Mouse (Mus musculus): ENCODE measurements around the gene Ilf3. TPM values are rescaled to one million over a fixed set of nuclear protein-coding genes. Genes with fewer than 3 reads are reported as not detected.

Ilf3 gene
- total RNA-seq, 1 experiment from 2014 or later: 69.5 TPM

- no peak for DNase-seq
These were observed 71.8 kb downstream of the Ilf3 start for GRCm38 (mm10) chr9:21439456-21439855.

GRCm38 (mm10) chr9:21439914-21440313 is 72.2 kb downstream of the Ilf3 start:
- DNase-seq: no peak

GRCm38 (mm10) chr9:21440387-21440786 is 72.7 kb downstream of the Ilf3 start:
- no peak for DNase-seq

- DNase-seq: no peak
These were observed 76.2 kb downstream of the Ilf3 start for GRCm38 (mm10) chr9:21443853-21444252.

- DNase-seq: no peak
These were observed 76.9 kb downstream of the Ilf3 start for GRCm38 (mm10) chr9:21444574-21444973.

GRCm38 (mm10) chr9:21445081-21445744 is 77.5 kb downstream of the Ilf3 start:
- no peak for DNase-seq

- no peak for DNase-seq
These were observed 80.1 kb downstream of the Ilf3 start for GRCm38 (mm10) chr9:21447778-21448177.

- DNase-seq: no peak
These were observed 82.0 kb downstream of the Ilf3 start for GRCm38 (mm10) chr9:21449710-21450109.

- no peak for DNase-seq
These were observed 82.6 kb downstream of the Ilf3 start for GRCm38 (mm10) chr9:21450270-21450669.

GRCm38 (mm10) chr9:21451391-21451790 is 83.7 kb downstream of the Ilf3 start:
- DNase-seq: no peak

- no peak for DNase-seq
These were observed 84.2 kb downstream of the Ilf3 start for GRCm38 (mm10) chr9:21451870-21452269.

GRCm38 (mm10) chr9:21453003-21453402 is 85.3 kb downstream of the Ilf3 start:
- no peak for DNase-seq

- DNase-seq: no peak
These were observed 85.8 kb downstream of the Ilf3 start for GRCm38 (mm10) chr9:21453459-21453858.

GRCm38 (mm10) chr9:21454556-21454955 is 86.9 kb downstream of the Ilf3 start:
- DNase-seq: no peak

Other genes with a start within 250 kb of the Ilf3 start
- 17.7 and 22.4 TPM in 2 replicates for gene Tyk2, start 236.6 kb upstream of the Ilf3 start, total RNA-seq (2021)
- gene Cdc37, start 217.9 kb upstream of the Ilf3 start, total RNA-seq (2021): 190 and 202 TPM in 2 replicates
- 12.9 and 13.1 TPM in 2 replicates for gene Pde4a, start 202.2 kb upstream of the Ilf3 start, total RNA-seq (2021)
- 50.8 and 51.5 TPM in 2 replicates for gene Keap1, start 128.5 kb upstream of the Ilf3 start, total RNA-seq (2021)
- 0.88 and 1.3 TPM in 2 replicates for gene S1pr5, start 119.4 kb upstream of the Ilf3 start, total RNA-seq (2021)
- 37.5 and 42.2 TPM in 2 replicates for gene Atg4d, start 102.6 kb upstream of the Ilf3 start, total RNA-seq (2021)
- 34.7 and 48.1 TPM in 2 replicates for gene Kri1, start 79.9 kb upstream of the Ilf3 start, total RNA-seq (2021)
- 13.5 and 19.9 TPM in 2 replicates for gene Cdkn2d, start 76.5 kb upstream of the Ilf3 start, total RNA-seq (2021)
- not detected in 2 replicates for gene Ap1m2, start 55.5 kb upstream of the Ilf3 start, total RNA-seq (2021)
- gene Slc44a2, start 47.2 kb upstream of the Ilf3 start, total RNA-seq (2021): 31.8 and 46.3 TPM in 2 replicates
- gene Qtrt1, start 44.0 kb downstream of the Ilf3 start, total RNA-seq (2021): 17.0 and 25.1 TPM in 2 replicates
- 110 and 126 TPM in 2 replicates for gene Dnm2, start 57.0 kb downstream of the Ilf3 start, total RNA-seq (2021)
- 26.8 and 37.1 TPM in 2 replicates for gene Tmed1, start 142.4 kb downstream of the Ilf3 start, total RNA-seq (2021)
- 1.3 TPM in 1 of 2 replicates, not detected in the other for gene AB124611, start 158.3 kb downstream of the Ilf3 start, total RNA-seq (2021)
- 45.6 and 54.0 TPM in 2 replicates for gene Carm1, start 179.0 kb downstream of the Ilf3 start, total RNA-seq (2021)
- gene Timm29, start 224.9 kb downstream of the Ilf3 start, total RNA-seq (2021): 58.2 and 62.6 TPM in 2 replicates
- 27.5 and 40.2 TPM in 2 replicates for gene Yipf2, start 225.0 kb downstream of the Ilf3 start, total RNA-seq (2021)
- gene Smarca4, start 248.3 kb downstream of the Ilf3 start, total RNA-seq (2021): 87.3 and 87.4 TPM in 2 replicates

All from adrenal gland, postnatal 25 days (tissue).